Mouse (Mus musculus) thymus, postnatal 25 days (tissue): ENCODE measurements around the gene Btg2.

Experiments
- DNase-seq: peaks from one replicate; pipeline ENCODE4 v3.0.0; 2022

Btg2 gene

GRCm38 (mm10) chr1:134055666-134056245 is 23.2 kb downstream of the Btg2 start:
- DNase-seq, result no peak

- no peak for DNase-seq
These were observed 23.9 kb downstream of the Btg2 start for GRCm38 (mm10) chr1:134055058-134055457.

DNA sequence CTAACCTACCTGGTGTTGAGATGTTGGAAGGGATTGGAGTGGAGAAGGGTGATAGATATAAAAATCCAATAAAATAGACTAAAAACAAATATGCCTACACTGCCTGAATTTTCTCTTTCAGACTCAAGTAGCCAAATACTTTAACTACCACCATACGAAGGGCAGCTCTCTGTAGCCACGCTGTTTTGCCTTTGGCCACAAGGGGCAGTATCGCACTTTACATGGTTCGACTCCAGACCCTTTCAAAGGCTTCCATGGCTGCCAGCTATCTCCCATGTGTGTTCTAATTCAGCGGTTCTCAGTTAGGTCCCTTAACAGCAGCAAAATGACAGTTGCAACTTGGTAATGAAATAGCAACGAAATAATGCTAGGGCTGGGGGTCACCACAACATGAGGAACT is 25.7 kb downstream of the Btg2 start:
- DNase-seq, result peak; percentile 90

GRCm38 (mm10) chr1:134049542-134049941 is 29.4 kb downstream of the Btg2 start:
- DNase-seq, result no peak

GRCm38 (mm10) chr1:134048759-134049158 is 30.2 kb downstream of the Btg2 start:
- DNase-seq, result peak; percentile 72

GRCm38 (mm10) chr1:134047431-134047830 is 31.5 kb downstream of the Btg2 start:
- no peak for DNase-seq

DNA sequence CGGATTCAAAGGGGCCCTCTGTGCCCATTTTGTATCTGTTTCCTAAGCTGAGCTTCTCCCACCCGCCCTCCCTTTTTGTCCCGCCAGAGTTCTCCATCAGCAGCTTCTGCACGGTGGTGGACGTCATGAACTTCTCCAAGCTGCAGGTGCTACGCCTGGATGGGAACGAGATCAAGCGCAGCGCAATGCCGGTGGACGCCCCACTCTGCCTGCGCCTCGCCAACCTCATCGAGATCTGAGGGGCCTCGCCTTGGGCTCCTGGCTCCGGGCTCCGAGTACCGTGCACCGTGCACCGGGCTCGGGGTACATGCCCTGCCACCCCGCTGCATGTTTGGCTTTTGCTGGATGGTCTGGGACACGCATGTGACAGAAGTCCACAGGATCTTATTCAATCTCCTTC is 32.5 kb downstream of the Btg2 start:
- no peak for DNase-seq

DNA sequence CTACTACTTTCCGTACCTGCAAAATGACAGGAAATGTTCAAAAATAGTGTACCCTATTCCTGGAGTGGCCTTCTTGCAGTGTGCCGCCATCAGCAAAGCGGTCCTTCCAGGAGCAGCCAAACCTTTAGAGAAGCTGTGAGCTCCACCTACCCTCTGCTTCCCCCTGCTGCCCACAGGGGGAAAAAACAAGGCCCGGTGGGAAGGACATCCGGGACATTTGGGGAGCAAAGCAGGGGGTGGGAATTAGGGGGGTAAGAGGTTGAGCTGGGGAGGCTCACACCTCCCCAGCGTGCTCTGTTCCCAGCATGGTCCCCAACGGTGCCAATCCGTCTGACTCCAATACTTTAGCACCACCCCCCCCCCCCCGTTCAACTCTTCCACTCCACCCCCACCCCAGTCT is 32.9 kb downstream of the Btg2 start:
- peak; percentile 83 for DNase-seq

DNA sequence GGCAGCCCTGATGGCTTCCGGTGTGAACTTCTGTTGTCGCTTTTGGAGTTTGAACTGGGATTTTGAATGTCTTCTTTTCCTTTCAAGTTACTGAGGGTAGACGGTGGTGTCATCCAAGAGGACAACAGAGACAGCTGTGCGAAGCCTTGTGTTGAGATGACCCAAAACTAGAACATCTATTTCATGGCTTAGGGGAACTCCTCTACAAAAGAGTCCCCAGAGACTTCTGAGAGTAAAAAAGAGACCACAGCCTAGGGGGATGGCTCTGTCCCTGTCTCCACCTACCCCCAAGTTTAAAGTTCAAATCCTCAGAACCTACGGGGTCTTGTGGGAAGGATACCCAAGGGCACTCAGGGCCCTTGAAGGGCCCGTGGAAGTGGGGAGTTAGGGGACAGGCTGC is 34.1 kb downstream of the Btg2 start:
- DNase-seq, result no peak

GRCm38 (mm10) chr1:134042341-134042740 is 36.6 kb downstream of the Btg2 start:
- DNase-seq, result no peak

- DNase-seq, result no peak
These were observed 37.0 kb downstream of the Btg2 start for GRCm38 (mm10) chr1:134041900-134042299.

GRCm38 (mm10) chr1:134039361-134039760 is 39.6 kb downstream of the Btg2 start:
- no peak for DNase-seq

DNA sequence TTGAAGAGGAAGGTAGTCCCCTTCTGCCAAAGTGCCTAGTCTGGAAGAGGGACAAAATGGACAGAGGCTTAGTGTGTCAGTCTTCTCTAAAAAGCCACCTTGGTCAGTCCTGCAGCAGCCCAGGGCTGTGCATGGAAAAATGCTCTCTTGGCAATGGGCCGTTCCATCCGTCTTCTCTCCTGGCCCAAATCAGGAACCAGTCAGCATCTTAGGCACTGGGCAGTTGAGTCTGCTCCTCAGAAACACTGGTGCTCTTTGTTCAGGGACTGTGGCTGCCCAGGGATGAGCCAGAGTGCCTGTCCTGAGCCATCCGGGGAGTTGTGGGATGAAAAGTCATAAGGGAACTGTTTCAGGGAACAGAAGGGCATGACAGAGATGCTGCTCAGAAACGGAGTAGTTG is 40.6 kb downstream of the Btg2 start:
- DNase-seq, result no peak

- no peak for DNase-seq
These were observed 41.7 kb downstream of the Btg2 start, which contains the start of gene Fmod for GRCm38 (mm10) chr1:134037172-134037571. TSS of gene Fmod (plus strand) at chr1:134037254.

DNA sequence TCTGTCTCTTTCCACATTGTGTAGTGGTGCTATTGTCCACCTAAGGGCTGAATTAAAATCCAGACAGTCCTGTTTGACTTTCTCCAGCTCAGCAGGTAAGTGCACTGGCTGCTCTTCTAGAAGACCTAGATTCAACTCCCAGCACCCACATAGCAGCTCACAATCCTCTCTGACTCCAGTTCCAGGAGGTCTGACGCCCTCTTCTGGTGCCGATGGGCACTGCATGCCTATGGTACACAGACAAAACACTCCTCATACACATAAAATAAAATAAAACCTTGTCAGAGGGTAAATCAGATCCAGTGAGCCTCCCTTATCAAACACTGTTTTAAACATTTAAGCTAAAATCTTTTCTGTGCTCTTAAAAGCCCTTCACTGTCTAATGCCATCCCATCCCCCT is 42.4 kb downstream of the Btg2 start:
- no peak for DNase-seq

DNA sequence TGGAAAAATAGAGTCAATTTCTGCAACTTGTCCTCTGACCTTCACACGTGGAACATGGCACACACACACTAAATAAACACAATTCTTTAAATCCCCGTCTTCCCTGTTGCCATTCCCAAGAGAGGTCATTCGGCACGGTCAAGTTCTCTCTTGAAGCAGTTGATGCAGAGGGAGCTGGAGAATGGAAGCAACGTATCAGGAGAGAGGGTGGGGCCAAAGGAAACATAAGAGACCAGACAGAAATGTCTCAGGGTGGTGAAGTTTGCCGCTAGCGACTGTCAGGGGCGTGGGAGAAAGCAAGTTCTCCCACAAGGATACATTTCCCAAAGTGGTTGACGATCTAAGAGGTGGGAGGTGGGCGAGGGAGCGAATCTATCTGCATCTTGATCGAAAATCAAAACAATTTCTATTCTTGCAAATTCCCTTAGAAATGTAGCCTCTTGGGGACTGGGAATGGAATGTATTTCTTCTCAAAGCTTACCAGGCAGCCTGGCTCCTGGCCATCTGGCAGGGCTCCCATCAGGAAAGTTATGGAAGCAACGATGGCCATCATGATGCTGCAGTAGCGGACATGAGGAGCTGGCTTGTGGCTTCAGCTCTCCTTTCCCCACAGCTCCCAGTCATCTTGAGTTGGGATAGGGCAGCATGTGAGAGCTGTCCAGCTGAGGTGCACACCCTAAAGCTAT is 50.6 kb downstream of the Btg2 start:
- DNase-seq, result no peak

- no peak for DNase-seq
These were observed 52.2 kb downstream of the Btg2 start for GRCm38 (mm10) chr1:134026741-134027140.

DNA sequence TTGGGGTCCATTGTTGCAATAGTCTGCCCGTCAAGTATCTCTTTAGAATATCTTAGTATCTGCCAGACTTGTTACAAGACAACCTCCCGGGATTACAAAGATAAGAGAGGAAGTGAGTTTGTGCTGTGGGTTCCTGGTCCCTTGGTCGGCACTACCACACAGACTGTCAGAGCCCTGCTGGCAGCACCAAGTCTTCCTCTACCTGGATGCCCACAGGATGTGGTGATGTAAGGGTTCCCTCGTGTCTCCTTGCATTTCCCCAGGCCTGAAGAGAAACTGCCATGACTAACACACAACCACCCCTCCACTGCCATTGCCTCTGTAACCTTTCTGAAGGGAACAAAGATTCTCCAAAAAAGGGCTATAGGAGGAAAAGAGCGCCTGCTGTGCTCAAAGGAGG is 52.9 kb downstream of the Btg2 start:
- no peak for DNase-seq
